Mouse (Mus musculus) cerebellum, postnatal 25 days (tissue): Measurements from ENCODE around the gene Thg1l.

ENCODE experiments used
- DNase-seq, 2 experiments: peaks; one replicate each; pipeline ENCODE4 v3.0.0; 2021; ENCODE audit warnings: mixed read lengths in 2 of 2

Gene Thg1l

GRCm38 (mm10) chr11:45955127-45955627 lies at the start of gene Thg1l:
TSS of gene Thg1l (minus strand) at chr11:45955494.
- peak; percentile 93 to 95 for DNase-seq

GRCm38 (mm10) chr11:45992087-45992486 lies 36.8 kb upstream of the Thg1l start:
- DNase-seq, result peak in 1 of 2 experiments; percentile 12

GRCm38 (mm10) chr11:45991604-45992003 lies 36.3 kb upstream of the Thg1l start:
- DNase-seq, result peak in 1 of 2 experiments; percentile 8

GRCm38 (mm10) chr11:45980893-45981253 lies 25.6 kb upstream of the Thg1l start:
- peak in 1 of 2 experiments; percentile 5 for DNase-seq

GRCm38 (mm10) chr11:45979946-45980892 lies 24.9 kb upstream of the Thg1l start, which contains the start of gene Sox30:
TSS of gene Sox30 (plus strand) at chr11:45980310.
- DNase-seq, result peak; percentile 19 to 40

DNA sequence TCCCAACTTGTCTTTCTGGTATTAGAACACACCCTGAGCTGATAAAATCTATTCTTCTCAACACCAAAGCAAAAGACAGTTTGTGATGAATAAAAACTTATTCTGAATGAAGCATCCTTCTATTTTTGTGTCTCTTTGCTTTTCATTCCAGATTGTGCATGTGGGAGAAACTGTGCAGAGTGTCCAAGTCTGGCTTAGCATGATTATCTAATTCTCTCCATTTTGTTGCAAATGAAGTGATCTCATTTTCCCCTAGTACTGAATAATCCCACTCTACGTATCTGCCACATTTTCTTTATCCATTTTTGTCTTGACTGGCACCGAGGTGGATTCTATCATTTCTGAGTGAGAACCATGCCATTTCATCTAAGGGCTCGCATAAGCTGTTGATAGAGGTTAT lies 20.8 kb upstream of the Thg1l start:
- DNase-seq, result no peak

GRCm38 (mm10) chr11:45974466-45974865 lies 19.2 kb upstream of the Thg1l start:
- no peak for DNase-seq

GRCm38 (mm10) chr11:45973635-45974034 lies 18.3 kb upstream of the Thg1l start:
- no peak for DNase-seq

- DNase-seq, result no peak
These were observed 13.2 kb upstream of the Thg1l start for GRCm38 (mm10) chr11:45968466-45968865.

GRCm38 (mm10) chr11:45966896-45967295 lies 11.6 kb upstream of the Thg1l start:
- no peak for DNase-seq

- DNase-seq, result no peak
These were observed 4.7 kb upstream of the Thg1l start for GRCm38 (mm10) chr11:45960003-45960402.

DNA sequence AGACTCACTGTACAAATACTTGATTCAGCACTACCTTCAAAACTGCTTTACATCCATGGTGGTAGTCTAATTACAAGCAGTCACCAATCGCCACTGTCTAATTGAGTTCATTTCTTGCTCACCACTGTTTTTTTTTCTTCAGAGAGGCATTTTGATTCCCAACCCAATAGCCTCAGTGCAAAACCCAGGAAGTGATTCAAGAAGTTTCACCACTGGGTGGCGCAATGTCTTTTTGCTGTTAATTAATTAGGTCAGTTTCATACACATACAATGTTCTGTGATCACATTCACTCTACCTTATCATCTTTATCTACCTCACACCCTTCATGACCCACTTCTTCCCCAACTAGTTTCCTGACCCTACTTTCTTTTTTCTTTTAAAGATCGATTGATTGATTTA lies 4.3 kb upstream of the Thg1l start:
- DNase-seq, result no peak

- DNase-seq, result no peak
These were observed 7.8 kb downstream of the Thg1l start for GRCm38 (mm10) chr11:45947491-45947890.

- DNase-seq, result no peak
These were observed 8.5 kb downstream of the Thg1l start for GRCm38 (mm10) chr11:45946796-45947195.

DNA sequence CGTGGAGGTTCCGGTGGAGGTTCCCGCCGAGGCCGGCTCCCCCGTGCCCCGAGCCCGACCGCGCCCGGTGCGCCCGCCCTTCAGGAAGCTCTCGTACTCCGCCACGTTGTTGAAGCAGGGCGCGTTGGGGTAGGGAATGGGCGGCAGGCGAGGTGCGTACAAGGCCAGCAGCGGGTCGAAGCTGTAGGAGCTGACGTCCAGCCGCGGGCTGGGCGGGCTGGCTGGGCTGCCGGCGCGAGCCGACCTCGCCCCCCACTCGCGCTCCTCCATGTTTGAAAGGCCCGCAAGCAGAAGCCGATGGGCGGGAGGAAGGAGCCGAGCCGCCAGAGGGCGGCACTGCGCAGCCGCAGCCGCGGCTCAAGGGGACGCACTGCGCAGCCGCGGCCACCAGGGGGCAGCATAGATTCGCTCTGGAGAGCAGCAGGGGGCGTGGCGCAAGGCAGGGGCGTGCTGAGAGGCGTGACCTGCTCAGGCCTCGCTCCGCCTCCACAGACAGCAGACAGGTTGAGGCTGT lies 10.6 kb downstream of the Thg1l start, which contains the start of gene Lsm11:
Gene Lsm11 (minus strand): TSS at position 293 of the 514 bp plus-strand sequence.
- DNase-seq, result peak; percentile 99

GRCm38 (mm10) chr11:45943891-45944642 lies 11.2 kb downstream of the Thg1l start:
- peak; percentile 36 to 44 for DNase-seq

- peak; percentile 52 to 56 for DNase-seq
These were observed 12.1 kb downstream of the Thg1l start for GRCm38 (mm10) chr11:45943108-45943705.

DNA sequence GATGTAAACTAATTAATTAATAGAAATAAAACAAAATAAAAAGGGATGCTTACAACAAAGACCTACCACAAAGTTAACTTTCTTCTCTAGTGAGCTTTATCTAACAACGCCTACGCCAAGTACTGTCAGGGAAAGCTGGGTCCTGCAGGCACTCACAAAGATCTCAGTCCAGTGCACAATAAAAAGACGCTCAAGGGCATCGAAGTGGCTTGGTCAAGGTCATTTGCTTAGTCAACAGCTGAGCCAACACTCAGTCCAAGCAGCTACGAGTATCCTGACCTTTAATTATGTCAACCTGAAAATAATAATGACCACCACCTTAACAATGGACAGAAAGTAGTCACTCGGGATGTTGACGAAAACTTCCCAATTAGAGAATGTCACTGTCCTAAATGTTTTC lies 13.0 kb downstream of the Thg1l start:
- no peak for DNase-seq

DNA sequence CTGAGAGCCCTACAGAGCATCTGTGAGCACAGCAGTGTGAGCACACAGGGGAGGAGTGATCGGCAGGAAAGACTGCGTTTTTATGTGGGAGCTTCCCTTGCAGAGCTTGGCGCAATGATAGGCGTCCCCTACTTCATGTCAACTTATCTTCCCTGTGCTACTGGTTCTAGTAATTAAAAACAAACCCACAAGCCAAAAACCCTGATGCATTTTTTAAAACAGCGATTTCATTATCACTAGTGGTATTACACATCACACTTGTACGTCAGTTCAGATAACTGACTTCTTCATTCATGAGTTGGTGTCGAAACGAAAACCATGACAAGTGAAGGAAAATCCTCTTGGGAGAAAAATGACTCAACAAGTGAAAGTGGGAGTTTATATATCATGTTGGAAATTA lies 16.4 kb downstream of the Thg1l start:
- DNase-seq, result no peak

DNA sequence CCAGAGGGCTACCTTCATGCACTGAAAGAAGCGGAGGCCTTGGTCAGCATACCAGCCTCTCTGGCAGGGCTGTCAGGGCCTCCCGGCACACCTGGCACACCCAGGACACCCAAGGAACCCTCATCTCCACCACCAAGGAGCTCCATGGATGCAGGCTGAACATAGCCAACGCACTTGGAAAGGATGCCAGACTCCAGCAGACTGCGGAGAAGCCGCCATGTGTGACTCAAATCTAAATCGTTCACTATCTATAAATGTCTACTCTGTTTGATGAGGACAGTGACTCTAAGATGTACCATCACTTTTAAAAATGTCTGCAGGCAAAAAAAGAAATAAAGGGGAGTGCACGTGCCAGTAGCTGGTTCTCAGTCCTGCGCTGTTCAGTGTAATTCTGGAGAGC lies 17.8 kb downstream of the Thg1l start:
- no peak for DNase-seq

- no peak for DNase-seq
These were observed 22.5 kb downstream of the Thg1l start for GRCm38 (mm10) chr11:45932771-45933170.

DNA sequence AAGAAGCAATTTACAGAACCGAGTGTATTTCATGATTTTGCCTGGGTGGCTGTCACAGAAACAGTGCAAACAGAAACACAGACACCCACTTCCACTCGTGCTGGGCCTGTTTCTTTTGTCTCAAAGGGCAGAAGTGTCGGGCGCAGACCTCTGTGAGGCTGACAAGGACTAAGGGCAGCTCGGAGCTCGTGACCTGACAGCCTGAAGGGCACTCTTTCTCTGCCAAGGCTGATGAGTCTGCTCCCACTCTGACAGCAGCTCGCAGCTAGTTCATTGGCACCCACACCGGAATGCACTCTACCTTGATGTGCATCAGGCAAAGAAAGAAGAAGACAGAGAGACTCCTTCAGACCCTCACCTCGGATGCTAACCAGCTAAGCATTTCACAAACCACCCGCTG lies 25.8 kb downstream of the Thg1l start:
- DNase-seq, result no peak

DNA sequence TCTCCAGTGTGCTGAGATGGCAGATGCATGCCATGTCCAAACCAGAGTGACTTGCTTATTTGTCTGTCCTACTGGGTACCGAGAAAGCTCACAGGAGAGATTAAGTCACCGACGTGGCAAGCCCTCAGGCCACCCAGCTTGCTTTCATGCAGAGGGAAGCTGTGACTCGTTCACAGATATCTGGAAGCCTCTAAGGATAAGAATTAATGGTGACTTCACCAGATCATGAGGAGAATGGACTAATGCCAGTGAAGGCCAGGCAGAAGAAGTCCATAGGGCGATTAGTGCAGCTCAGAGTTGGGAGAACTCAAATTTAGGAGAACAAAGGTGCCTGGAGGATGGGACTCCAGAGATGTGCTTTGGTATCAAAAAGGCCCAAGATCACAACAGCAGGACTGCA lies 27.8 kb downstream of the Thg1l start:
- DNase-seq, result no peak
